Mouse (Mus musculus): Measurements from ENCODE around the gene Gap43. TPM values are rescaled to one million over a fixed set of nuclear protein-coding genes. Genes with fewer than 3 reads are reported as not detected.
"Not testable (repeated sequence)": the region's sequence is repeated elsewhere in the genome, so short reads cannot be mapped to it uniquely, and the experiment has no call there.

Gap43 gene
- polyA plus RNA-seq, 1 experiment from 2014 or later = 0.53 TPM

DNA sequence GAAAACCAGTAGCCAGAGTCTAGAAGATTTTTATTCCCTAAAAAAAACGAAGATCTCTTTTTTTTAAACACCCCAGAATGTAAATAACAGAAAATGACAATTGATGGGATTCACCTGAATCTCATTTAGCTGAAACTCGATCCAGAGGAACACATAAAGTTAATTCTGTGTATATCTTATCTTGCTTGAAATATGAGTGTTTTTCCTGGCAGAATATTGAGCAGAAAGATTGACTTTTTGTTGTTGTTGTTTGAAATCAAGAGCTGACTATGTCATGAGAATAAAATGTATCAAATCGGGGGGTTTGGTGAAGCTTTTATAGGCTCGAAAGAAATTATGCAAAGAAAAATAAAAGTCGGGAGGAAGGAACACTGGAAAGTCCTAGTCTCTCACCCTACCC, 88.2 kb downstream of the Gap43 start:
- Histone ChIP-seq H3K4me3 (ENCODE audit: low read depth, low read length) (no peak overlapping the region), H3K9ac (replicated peaks) (no peak overlapping the region), H3K4me2 (ENCODE audit: low read depth, low read length) (no peak overlapping the region), H3K27ac (ENCODE audit: low read depth) (no peak overlapping the region), H3K9me3 (ENCODE audit: low read length) (no peaks in the 10 kb centered on the region), H3K4me1 (ENCODE audit: insufficient read depth) (no peaks in the 10 kb centered on the region), H3K27me3 (ENCODE audit: insufficient read depth, low read length) (no peaks in the 10 kb centered on the region), H3K36me3 (replicated peaks; ENCODE audit: insufficient read depth, low read length) (no peaks in the 10 kb centered on the region)
- DNase-seq (no peak), ATAC-seq (no peak)
- TF ChIP-seq CTCF (IDR thresholded peaks at IDR 0.05; ENCODE audit: low read depth) (no peak), EP300 (IDR thresholded peaks at IDR 0.05; ENCODE audit: low read depth) (no peak)
- 62% methylated on average over 5 of the region's 5 CpGs for WGBS (ENCODE audit: insufficient replicate concordance)

GRCm38 (mm10) chr16:42244121-42244520, 96.3 kb downstream of the Gap43 start:
- WGBS (ENCODE audit: insufficient replicate concordance) = 57% methylated on average over 3 of the region's 3 CpGs
- H3K27me3 ChIP-seq (ENCODE audit: insufficient read depth, low read length); H3K27ac ChIP-seq (ENCODE audit: low read depth); DNase-seq; H3K9ac ChIP-seq (replicated peaks); H3K4me3 ChIP-seq (ENCODE audit: low read depth, low read length); ATAC-seq; H3K9me3 ChIP-seq (ENCODE audit: low read length); H3K4me1 ChIP-seq (ENCODE audit: insufficient read depth); H3K4me2 ChIP-seq (ENCODE audit: low read depth, low read length); H3K36me3 ChIP-seq (replicated peaks; ENCODE audit: insufficient read depth, low read length): not testable (repeated sequence)

DNA sequence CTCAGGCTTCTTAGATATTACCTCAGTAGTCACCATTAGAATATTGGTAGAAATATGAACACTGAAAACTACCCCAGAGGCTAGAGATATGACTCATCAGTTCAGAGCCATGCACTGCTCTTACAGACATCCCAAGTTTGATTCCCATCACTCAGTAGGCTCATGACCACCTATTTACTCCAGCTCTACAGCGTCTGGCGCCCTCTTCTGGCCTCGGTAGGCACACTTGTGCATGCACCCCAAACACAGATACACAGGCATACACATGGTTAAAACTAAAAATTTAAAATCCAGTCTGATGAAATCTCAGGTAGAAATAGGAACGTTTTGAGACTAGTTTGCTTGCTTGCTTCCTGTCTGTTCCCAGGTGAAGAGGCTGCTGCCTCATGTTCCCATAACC, 109.1 kb downstream of the Gap43 start:
- H3K4me2 ChIP-seq (ENCODE audit: low read depth, low read length) = no peak overlapping the region
- TF ChIP-seq CTCF (IDR thresholded peaks at IDR 0.05; ENCODE audit: low read depth) (0 out of 2 replicates have a peak, but pooled peaks have one; percentile 15), EP300 (IDR thresholded peaks at IDR 0.05; ENCODE audit: low read depth) (no peak)
- no peak overlapping the region for H3K27ac ChIP-seq (ENCODE audit: low read depth)
- H3K36me3 ChIP-seq (replicated peaks; ENCODE audit: insufficient read depth, low read length) = no peaks in the 10 kb centered on the region
- no peaks in the 10 kb centered on the region for H3K27me3 ChIP-seq (ENCODE audit: insufficient read depth, low read length)
- H3K9ac ChIP-seq (replicated peaks) = no peak overlapping the region
- no peak overlapping the region for H3K4me3 ChIP-seq (ENCODE audit: low read depth, low read length)
- ATAC-seq (no peak), DNase-seq (no peak)
- no peaks in the 10 kb centered on the region for H3K9me3 ChIP-seq (ENCODE audit: low read length)
- 56% methylated on average over 4 of the region's 4 CpGs for WGBS (ENCODE audit: insufficient replicate concordance)
- H3K4me1 ChIP-seq (ENCODE audit: insufficient read depth) = no peaks in the 10 kb centered on the region

Small RNA genes within 50 kb of the gene (microRNA-seq; reads per million reads assigned to microRNA genes)
- gene Mir6540 = 8.9 reads per million, percentile 16 among the genes with 10 or more reads in this experiment

All from liver, postnatal 0 days (tissue).